Mouse (Mus musculus) lung, postnatal 0 days (tissue): Measurements from ENCODE around the gene Gm20458. TPM values are rescaled to one million over a fixed set of nuclear protein-coding genes. Genes with fewer than 3 reads are reported as not detected.
A peak's percentile ranks its signal among the peaks of the same experiment; 100 is the strongest.

Experiments used
- ATAC-seq: fragments of 200-750 bp; cut with Nextera tagmentation; 2 replicates; pipeline ENCODE4 v1.8.0; 2017; ENCODE audit warnings: moderate library complexity
- DNase-seq: peaks from one replicate; pipeline ENCODE4 v3.0.0-alpha.2; 2016; ENCODE audit warnings: low spot score
- H3K27ac ChIP-seq: fragments of 300-500 bp; sonication (generic); 2 replicates; pipeline ENCODE4 v1.5.1; 2014; ENCODE audit warnings: antibody characterized with exemption, mild to moderate bottlenecking, low read length, mixed read lengths
- H3K27me3 ChIP-seq: fragments of 300-500 bp; sonication (generic); replicated peaks from 2 replicates; pipeline ENCODE4 v1.6.1; 2014; ENCODE audit warnings: low read length, mixed read lengths; ENCODE audit not compliant: insufficient read depth
- H3K36me3 ChIP-seq: fragments of 300-500 bp; sonication (generic); 2 replicates; pipeline ENCODE4 v1.6.1; 2014; ENCODE audit warnings: low read length, mixed read lengths; ENCODE audit not compliant: insufficient read depth
- H3K4me1 ChIP-seq: fragments of 300-500 bp; sonication (generic); 2 replicates; pipeline ENCODE4 v1.6.1; 2014; ENCODE audit warnings: antibody characterized with exemption, low read depth, low read length, mixed read lengths; ENCODE audit not compliant: insufficient read depth
- H3K4me2 ChIP-seq: fragments of 300-500 bp; sonication (generic); replicated peaks from 2 replicates; pipeline ENCODE4 v1.6.1; 2014; ENCODE audit warnings: low read depth, mild to moderate bottlenecking, low read length, moderate library complexity, mixed read lengths
- H3K4me3 ChIP-seq: fragments of 300-500 bp; sonication (generic); 2 replicates; pipeline ENCODE4 v1.5.1; 2014; ENCODE audit warnings: low read depth, low read length
- H3K9ac ChIP-seq: fragments of 300-500 bp; sonication (generic); replicated peaks from 2 replicates; pipeline ENCODE4 v1.6.1; 2014; ENCODE audit warnings: low read depth, mild to moderate bottlenecking
- H3K9me3 ChIP-seq: fragments of 300-500 bp; sonication (generic); 2 replicates; pipeline ENCODE4 v1.6.1; 2016; ENCODE audit warnings: low read length, mixed read lengths
- CTCF ChIP-seq: IDR thresholded peaks from 2 replicates; pipeline ENCODE4 v1.5.1; 2016; ENCODE audit warnings: antibody characterized with exemption, mild to moderate bottlenecking
- EP300 ChIP-seq: IDR thresholded peaks from 2 replicates; pipeline ENCODE4 v1.6.1; 2016; ENCODE audit warnings: antibody characterized with exemption, mild to moderate bottlenecking, control low read depth
- WGBS: fragments of 180-500 bp; shearing (Covaris S2); extraction: QIAGEN DNeasy Blood & Tissue Kit; methylation state at CpG from one replicate; pipeline ENCODE4 v1.1.7; 2014; 5-methylcytosine and 5-hydroxymethylcytosine counted together
- polyA plus RNA-seq: library from polyadenylated mRNA; unstranded; fragments of >200 nt; fragmentation: Nextera tagmentation; extraction: Ambion mirVana; gene quantifications from 2 replicates; pipeline ENCODE4 v1.2.1, GENCODE M21; 2015

Gene Gm20458
- polyA plus RNA-seq, 1 experiment from 2014 or later: 23.5 TPM

- no peaks in the 10 kb centered on the region for H3K9me3 ChIP-seq
- H3K36me3 ChIP-seq: no peaks in the 10 kb centered on the region
- H3K27ac ChIP-seq: peak overlapping the region; percentile 51; the same call in 1 of the 2 replicates
- peak overlapping the region; percentile 28 for H3K4me2 ChIP-seq
- H3K9ac ChIP-seq: no peak overlapping the region
- DNase-seq (peak; percentile 66), ATAC-seq (peak; percentile 21)
- WGBS: 55% methylated on average over 3 of the region's 3 CpGs
- peaks cover 47% of the 10 kb centered on the region for H3K4me1 ChIP-seq
- H3K4me3 ChIP-seq: no peak overlapping the region; the same call in 1 of the 2 replicates
- TF ChIP-seq EP300: no peak
- no peak for TF ChIP-seq CTCF
- H3K27me3 ChIP-seq: no peaks in the 10 kb centered on the region
Observed at GRCm38 (mm10) chr2:164436961-164437360, 23.8 kb upstream of the Gm20458 start.

GRCm38 (mm10) chr2:164437710-164438109 is 23.1 kb upstream of the Gm20458 start:
- Histone ChIP-seq H3K27ac (peak overlapping the region; percentile 51; the same call in 1 of the 2 replicates), H3K4me1 (peaks cover 40% of the 10 kb centered on the region), H3K9ac (no peak overlapping the region), H3K9me3 (no peaks in the 10 kb centered on the region), H3K4me2 (peak overlapping the region; percentile 30; the same call in 1 of the 2 replicates), H3K4me3 (no peak overlapping the region), H3K36me3 (no peaks in the 10 kb centered on the region), H3K27me3 (no peaks in the 10 kb centered on the region)
- ATAC-seq: no peak
- TF ChIP-seq CTCF (no peak), EP300 (no peak)
- 48% methylated on average over 6 of the region's 6 CpGs for WGBS
- no peak for DNase-seq

- 0 out of 2 replicates have a peak overlapping the region, but pooled peaks have one; percentile 34 for H3K27ac ChIP-seq
- ATAC-seq (no peak), DNase-seq (no peak)
- TF ChIP-seq EP300: no peak
- no peak for TF ChIP-seq CTCF
- WGBS: 33% methylated on average over 8 of the region's 8 CpGs
- H3K9ac ChIP-seq: no peak overlapping the region
- H3K27me3 ChIP-seq: no peaks in the 10 kb centered on the region
- H3K36me3 ChIP-seq: no peaks in the 10 kb centered on the region
- H3K9me3 ChIP-seq: no peaks in the 10 kb centered on the region
- H3K4me3 ChIP-seq: no peak overlapping the region; the same call in 1 of the 2 replicates
- peaks cover 34% of the 10 kb centered on the region for H3K4me1 ChIP-seq
- H3K4me2 ChIP-seq: peak overlapping the region; percentile 30; the same call in 1 of the 2 replicates
Observed at GRCm38 (mm10) chr2:164438257-164438656, 22.5 kb upstream of the Gm20458 start.

GRCm38 (mm10) chr2:164439001-164439421 is 21.8 kb upstream of the Gm20458 start:
- DNase-seq: peak; percentile 78
- no peaks in the 10 kb centered on the region for H3K36me3 ChIP-seq
- no peaks in the 10 kb centered on the region for H3K9me3 ChIP-seq
- 34% methylated on average over 3 of the region's 3 CpGs for WGBS
- H3K9ac ChIP-seq: no peak overlapping the region
- H3K27ac ChIP-seq: peak overlapping the region; percentile 17
- H3K27me3 ChIP-seq: no peaks in the 10 kb centered on the region
- H3K4me3 ChIP-seq: no peak overlapping the region
- TF ChIP-seq EP300: no peak
- no peak for TF ChIP-seq CTCF
- ATAC-seq: no peak
- H3K4me2 ChIP-seq: peak overlapping the region; percentile 72; the same call in 1 of the 2 replicates
- peaks cover 34% of the 10 kb centered on the region for H3K4me1 ChIP-seq

GRCm38 (mm10) chr2:164440314-164440713 is 20.5 kb upstream of the Gm20458 start:
- 51% methylated on average over 5 of the region's 5 CpGs for WGBS
- TF ChIP-seq CTCF (no peak), EP300 (peak; percentile 74; the same call in 1 of the 2 replicates)
- ATAC-seq: peak; percentile 51
- no peaks in the 10 kb centered on the region for H3K9me3 ChIP-seq
- no peaks in the 10 kb centered on the region for H3K36me3 ChIP-seq
- no peak overlapping the region for H3K9ac ChIP-seq
- H3K4me1 ChIP-seq: peaks cover 36% of the 10 kb centered on the region
- no peaks in the 10 kb centered on the region for H3K27me3 ChIP-seq
- peak overlapping the region; percentile 77; the same call in 1 of the 2 replicates for H3K4me3 ChIP-seq
- DNase-seq: peak; percentile 84
- 0 out of 2 replicates have a peak overlapping the region, but pooled peaks have one; percentile 3 for H3K27ac ChIP-seq
- peak overlapping the region; percentile 72 for H3K4me2 ChIP-seq

GRCm38 (mm10) chr2:164441155-164441554 is 19.6 kb upstream of the Gm20458 start:
- no peaks in the 10 kb centered on the region for H3K36me3 ChIP-seq
- H3K9ac ChIP-seq: peak overlapping the region; percentile 94
- peak overlapping the region; percentile 72 for H3K4me2 ChIP-seq
- DNase-seq (no peak), ATAC-seq (no peak)
- H3K9me3 ChIP-seq: no peaks in the 10 kb centered on the region
- 43% methylated on average over 8 of the region's 8 CpGs for WGBS
- TF ChIP-seq EP300 (no peak), CTCF (no peak)
- peak overlapping the region; percentile 95 for H3K27ac ChIP-seq
- peaks cover 29% of the 10 kb centered on the region for H3K4me1 ChIP-seq
- H3K27me3 ChIP-seq: no peaks in the 10 kb centered on the region
- H3K4me3 ChIP-seq: peak overlapping the region; percentile 77
